Mouse (Mus musculus): ENCODE measurements around the gene Fads3. TPM values are rescaled to one million over a fixed set of nuclear protein-coding genes. Genes with fewer than 3 reads are reported as not detected.

The Fads3 gene
- 10 to 100 TPM; 55.6 to 55.7 TPM for total RNA-seq (2021)

DNA sequence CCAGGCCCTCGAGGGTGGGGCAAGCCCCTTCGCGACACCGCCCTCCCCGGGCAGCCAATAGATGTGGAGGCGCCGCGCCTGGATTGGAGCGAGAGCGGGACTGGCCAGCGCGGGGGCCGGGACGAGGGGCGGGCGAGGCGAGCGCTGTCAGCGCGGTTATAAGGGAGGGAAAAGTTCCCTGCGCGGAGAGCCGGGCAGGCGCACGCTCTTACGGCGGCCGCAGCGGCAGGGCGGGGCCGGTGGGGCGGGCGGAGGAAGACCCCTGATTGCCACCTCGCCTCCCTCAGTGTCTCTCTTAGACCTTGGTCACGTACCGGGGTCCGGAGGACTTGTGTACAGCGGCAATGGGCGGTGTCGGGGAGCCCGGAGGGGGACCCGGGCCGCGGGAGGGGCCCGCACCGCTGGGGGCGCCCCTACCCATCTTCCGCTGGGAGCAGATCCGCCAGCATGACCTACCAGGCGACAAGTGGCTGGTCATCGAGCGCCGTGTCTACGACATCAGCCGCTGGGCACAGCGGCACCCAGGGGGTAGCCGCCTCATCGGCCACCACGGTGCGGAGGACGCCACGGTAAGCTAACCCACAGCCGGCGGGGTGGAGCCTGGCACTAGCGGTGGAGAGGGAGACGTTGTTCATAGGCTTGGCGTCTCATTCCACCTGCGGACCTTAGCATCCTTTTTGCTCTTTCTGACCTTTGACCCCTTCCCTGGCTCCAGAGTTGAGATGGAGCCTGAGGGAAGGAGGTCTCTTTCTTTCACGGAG is at the start of gene Fads3:
TSS of gene Fads3 (plus strand) at position 182 of the 761 bp plus-strand sequence.
- DNase-seq, result peak; percentile 89

DNA sequence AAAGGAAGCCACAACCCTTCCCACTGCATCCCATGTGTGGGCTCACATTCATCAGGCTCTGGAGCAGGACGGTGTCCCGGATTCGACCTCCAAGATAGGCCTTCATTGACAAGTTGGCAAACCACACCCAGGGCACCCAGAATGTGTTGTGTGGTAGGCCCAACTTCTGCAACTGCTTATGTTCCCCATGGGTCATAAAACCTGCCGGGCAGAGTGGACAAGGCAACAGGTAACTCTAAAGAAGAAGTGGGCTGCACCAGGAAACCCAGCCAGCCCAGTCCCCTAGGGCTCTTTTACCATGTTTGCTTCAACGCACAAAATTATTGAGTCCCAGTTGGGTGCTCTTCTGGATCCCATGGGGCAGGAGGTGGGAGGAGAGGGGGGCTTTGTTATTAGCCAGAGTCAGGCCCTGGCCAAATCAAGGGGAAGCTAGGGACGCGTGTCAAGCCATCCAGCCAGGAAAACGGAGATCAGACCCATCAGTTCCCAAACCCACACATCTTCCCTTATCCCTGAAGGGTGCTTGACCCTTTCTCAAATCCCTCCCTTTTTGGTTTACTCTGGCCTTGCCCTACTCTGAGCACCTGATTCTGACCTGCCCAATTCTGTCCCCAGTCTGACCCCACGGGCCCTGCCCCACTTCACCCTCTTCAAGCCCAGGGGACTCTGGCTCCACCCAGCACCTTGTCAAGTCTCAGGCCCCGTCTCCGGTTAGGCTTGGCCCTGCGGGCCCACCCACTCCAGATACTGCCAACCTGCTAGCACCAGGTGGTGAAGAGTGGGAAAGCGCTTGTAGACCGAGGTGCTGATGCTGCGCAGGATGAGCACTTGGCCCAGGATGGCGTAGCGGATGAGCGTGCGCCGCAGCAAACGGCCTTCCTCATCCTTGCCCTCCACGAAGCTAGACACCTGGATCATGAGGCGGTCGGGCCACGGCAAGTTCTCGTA is 49.1 kb upstream of the Fads3 start:
- DNase-seq, result no peak

DNA sequence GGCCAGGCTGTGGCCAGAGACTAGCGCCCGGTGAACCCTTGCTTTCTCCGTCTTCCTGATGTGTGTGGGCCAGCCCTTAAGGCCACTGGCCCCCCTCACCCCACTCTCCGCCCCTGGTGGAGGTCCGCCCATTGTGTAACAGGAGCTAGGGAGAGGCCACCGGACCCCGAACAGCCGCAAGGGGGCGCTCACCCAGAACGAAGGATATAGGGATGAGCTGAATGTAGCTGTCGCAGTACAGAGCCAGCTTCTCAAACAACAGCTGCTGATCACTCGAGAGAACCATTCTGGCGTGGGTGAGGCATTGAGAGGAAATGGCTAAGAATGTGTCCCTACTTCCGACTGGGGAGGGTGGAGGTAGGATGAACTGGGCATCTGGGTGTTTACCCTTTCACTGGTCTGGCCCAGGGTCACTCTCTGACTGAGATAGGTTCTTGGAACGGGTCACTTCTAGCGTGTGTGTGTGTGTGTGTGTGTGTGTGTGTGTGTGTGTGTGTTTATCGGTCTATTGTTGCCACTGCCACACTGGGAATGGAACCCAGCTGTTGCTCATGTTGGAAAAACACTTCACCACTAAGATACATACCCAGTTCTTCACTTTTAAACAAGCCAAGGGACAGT is 48.2 kb upstream of the Fads3 start:
- peak; percentile 97 for DNase-seq

- no peak for DNase-seq
Observed at GRCm38 (mm10) chr19:9997204-9998062, 43.9 kb upstream of the Fads3 start.

DNA sequence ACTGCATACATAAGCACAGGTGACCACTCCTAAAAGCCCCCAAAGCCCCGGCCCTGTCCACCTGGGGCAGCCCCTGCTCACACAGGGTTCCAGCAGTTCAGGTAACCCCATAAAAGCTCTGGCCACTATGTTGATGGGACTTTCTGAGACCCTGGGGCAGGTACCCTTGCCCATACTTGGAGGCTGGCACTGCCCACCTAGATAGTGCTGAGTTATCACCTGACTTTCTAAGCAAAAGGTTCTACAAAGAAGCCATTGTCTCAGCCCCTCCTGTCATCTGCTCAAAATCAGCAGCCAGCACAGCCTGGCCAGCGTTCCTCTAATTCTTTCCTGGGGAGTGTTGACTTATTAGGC is 43.3 kb upstream of the Fads3 start:
- no peak for DNase-seq

DNA sequence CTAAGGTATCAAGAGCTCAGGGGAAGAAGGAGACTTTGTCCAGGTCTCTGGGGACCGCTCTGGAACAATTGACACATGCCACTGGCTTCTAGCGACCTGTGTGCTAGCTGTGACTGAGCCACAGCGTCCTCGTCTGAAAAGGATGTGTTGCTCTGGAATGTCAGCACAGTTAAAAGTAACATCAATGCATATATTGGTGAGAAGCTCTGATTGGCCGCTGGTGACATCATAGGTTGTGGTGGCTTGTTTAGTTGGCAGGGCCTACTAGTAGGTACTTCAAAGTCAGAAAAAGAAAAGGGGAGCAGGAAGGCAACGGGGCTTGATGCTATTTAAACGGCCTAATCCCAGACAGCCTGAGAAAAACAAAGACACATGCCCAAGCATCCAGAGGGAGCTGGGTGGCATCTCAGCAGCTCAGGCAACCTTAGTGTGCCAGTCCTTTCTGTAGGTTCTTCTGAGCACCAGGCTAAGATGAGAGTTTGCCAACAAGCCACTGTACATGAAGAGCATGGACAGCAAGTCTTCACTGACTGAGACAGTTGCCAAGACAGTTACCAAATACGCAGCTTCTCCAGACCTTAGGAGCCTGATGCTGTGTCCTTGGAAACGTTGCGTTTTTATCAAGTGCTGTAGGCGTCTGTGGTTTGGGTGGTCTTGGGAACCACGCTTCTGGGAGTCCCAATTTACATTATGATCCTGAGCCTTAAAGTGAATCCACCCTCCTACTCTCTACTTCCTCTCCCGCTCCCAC is 42.5 kb upstream of the Fads3 start:
- no peak for DNase-seq

GRCm38 (mm10) chr19:10000330-10000729 is 41.0 kb upstream of the Fads3 start:
- peak; percentile 54 for DNase-seq

- DNase-seq, result no peak
Observed at GRCm38 (mm10) chr19:10001206-10001969, 40.0 kb upstream of the Fads3 start, which contains the start of the genes Best1 and Rab3il1. Gene Best1, minus strand, starts transcription at chr19:10001633. Gene Rab3il1, plus strand, starts transcription at chr19:10001669.

DNA sequence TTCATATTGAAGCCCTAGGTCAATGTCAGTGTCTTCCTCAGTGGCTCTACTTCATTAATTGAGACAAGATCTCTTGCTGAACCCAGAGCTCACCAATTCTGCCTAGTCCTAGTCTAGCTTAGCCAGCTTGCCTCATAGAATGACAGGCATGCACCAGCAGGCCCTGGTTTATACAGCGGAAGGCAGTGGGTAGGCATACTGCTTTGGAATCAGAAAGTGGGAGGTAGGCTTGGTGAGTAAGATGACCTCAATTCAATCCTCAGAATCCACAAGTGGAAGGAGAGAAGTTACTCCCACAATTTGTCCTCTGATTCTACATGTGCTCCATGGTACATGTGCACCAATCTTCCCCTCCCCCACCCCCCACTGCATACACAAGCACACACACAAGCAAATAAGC is 37.7 kb upstream of the Fads3 start:
- no peak for DNase-seq

DNA sequence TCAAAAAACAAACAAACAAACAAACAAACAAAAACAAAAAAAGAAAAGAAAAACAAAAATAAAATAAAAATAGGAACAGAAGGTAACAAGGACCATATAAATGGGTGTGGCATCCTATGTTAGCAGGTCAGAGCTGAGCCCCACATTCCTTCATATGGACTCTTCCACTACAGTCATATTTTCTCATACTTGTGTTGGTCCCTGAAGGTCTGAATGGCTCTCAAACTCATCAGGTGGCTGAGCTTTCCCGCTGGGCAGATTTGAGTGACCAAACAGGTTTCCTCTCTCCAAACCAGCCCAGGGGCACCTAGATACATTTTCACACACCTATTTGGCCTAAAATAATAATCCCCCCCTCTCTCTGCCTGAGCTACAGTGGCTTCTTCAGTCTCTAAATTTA is 30.0 kb upstream of the Fads3 start:
- no peak for DNase-seq

GRCm38 (mm10) chr19:10012827-10013278 is 28.5 kb upstream of the Fads3 start:
- peak; percentile 79 for DNase-seq

DNA sequence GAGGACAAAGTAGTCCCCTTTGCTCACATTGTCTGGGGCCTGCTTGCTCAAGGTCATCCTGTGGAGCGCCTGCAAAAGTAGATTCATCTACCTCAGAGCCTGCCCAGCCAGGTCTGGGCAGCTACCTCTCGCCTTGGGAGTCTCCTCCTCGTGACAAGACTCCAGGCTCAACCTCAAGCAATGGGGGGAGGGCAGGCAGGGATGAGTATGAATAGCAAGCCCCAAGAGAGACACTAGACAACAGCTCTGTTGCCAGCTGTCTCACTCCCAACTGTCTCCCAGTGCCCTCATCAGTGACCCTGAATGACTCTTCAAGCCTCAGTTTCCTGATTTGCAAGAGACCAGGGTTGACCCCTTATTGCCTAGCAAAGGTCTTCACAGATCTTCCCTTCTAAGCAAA is 28.0 kb upstream of the Fads3 start:
- no peak for DNase-seq

- peak; percentile 73 for DNase-seq
Observed at GRCm38 (mm10) chr19:10013913-10014312, 27.5 kb upstream of the Fads3 start.

DNA sequence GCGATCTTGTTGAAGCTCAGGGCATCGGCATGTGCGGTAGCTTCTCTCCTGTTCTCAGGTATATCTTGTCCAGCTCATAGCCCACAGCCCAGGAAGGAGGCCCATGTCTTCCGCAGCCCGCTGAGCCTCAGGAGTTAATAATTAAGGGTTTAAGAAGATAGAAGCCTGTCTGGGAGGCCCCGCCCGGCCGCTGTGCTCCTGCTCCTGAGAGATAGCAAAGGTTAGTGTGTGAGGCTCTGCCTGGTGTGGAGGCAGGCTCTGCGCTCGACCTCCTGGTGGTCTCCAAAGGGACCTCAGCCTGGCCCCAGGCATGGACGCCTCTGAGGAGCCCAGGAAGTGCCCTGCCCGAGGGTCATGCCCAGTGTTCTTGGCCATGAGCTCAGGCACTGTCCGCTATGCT is 26.5 kb upstream of the Fads3 start:
- DNase-seq, result no peak

GRCm38 (mm10) chr19:10015442-10015841 is 25.9 kb upstream of the Fads3 start:
- DNase-seq, result no peak

- DNase-seq, result no peak
Observed at GRCm38 (mm10) chr19:10016151-10016550, 25.2 kb upstream of the Fads3 start.

GRCm38 (mm10) chr19:10017637-10018526 is 23.5 kb upstream of the Fads3 start:
- DNase-seq, result peak; percentile 95

DNA sequence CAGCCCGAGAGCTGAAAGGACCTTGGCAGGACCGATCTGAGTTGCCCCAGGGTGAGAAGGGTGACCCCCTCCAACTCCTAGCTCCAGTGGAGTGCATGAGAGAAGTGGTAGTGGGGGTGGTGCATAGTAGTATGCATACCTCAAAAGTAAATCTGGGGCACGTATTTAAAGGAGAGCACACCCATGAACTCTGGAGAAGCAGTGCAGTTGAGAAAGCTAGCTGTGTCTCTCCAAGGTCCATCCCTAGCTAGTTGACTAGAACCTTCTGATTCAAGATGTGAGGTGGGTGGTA is 22.9 kb upstream of the Fads3 start:
- no peak for DNase-seq

GRCm38 (mm10) chr19:10019214-10019760 is 22.1 kb upstream of the Fads3 start:
- DNase-seq, result no peak

All from heart, postnatal 4 days (tissue).